Mouse (Mus musculus) gastrocnemius, adult 18-20 months (tissue): ENCODE measurements around the gene Prmt6. TPM values are rescaled to one million over a fixed set of nuclear protein-coding genes. Genes with fewer than 3 reads are reported as not detected.

Experiments used
- DNase-seq: peaks from one replicate; pipeline ENCODE4 v3.0.0; 2021; ENCODE audit warnings: low spot score
- long read RNA-seq, 2 experiments: library from polyadenylated mRNA; stranded (forward); transcript quantifications; one replicate each; pipeline ENCODE4 v2.0.0; 2021
- total RNA-seq, 2 experiments: library from RNA; stranded (reverse); gene quantifications; 2 replicates each; pipeline ENCODE4 v1.2.3; 2021

Gene Prmt6
- total RNA-seq = 1 to 10 TPM; 2.6 to 2.9 TPM
- long read RNA-seq, experiment 1, partial matches to known transcripts = 0 of 1 reads
- long read RNA-seq, experiment 1, other reads (novel, unspliced or antisense) = 0 of 1 reads
- long read RNA-seq, experiment 2, partial matches to known transcripts = 0 of 2 reads
- long read RNA-seq, experiment 2, other reads (novel, unspliced or antisense) = 0 of 2 reads

GRCm38 (mm10) chr3:110250839-110251700 lies at the start of gene Prmt6:
Gene Prmt6 (minus strand): TSS chr3:110250998.
- peak; percentile 88 for DNase-seq

GRCm38 (mm10) chr3:110290485-110291045 lies 39.8 kb upstream of the Prmt6 start:
- no peak for DNase-seq

GRCm38 (mm10) chr3:110282651-110283050 lies 31.9 kb upstream of the Prmt6 start:
- no peak for DNase-seq

- DNase-seq = peak; percentile 46
Observed at GRCm38 (mm10) chr3:110267790-110268189, 17.0 kb upstream of the Prmt6 start.

- DNase-seq = no peak
Observed at GRCm38 (mm10) chr3:110253105-110253504, 2.3 kb upstream of the Prmt6 start.

- peak; percentile 59 for DNase-seq
Observed at GRCm38 (mm10) chr3:110249891-110250838, 633 bp downstream of the Prmt6 start.

GRCm38 (mm10) chr3:110236819-110237463 lies 13.9 kb downstream of the Prmt6 start:
- no peak for DNase-seq

Other genes with a start within 250 kb of the Prmt6 start
- gene Ntng1, start 107.0 kb downstream of the Prmt6 start, total RNA-seq = 1 to 10 TPM in 1 of 2 experiments, under 1 TPM in 1; 0.41 to 2.0 TPM